Mouse (Mus musculus): ENCODE results near the gene Selplg. TPM values are rescaled to one million over a fixed set of nuclear protein-coding genes. Genes with fewer than 3 reads are reported as not detected.

Selplg gene
- 1,013 TPM for polyA plus RNA-seq (2017; shearing (Covaris generic))

GRCm38 (mm10) chr5:113832490-113832901, at the start of gene Selplg:
Selplg (minus strand) TSS chr5:113832644.

GRCm38 (mm10) chr5:113800280-113800679, 32.2 kb downstream of the Selplg start, which contains the start of gene Tmem119:
Tmem119 (minus strand) TSS chr5:113800516.

DNA sequence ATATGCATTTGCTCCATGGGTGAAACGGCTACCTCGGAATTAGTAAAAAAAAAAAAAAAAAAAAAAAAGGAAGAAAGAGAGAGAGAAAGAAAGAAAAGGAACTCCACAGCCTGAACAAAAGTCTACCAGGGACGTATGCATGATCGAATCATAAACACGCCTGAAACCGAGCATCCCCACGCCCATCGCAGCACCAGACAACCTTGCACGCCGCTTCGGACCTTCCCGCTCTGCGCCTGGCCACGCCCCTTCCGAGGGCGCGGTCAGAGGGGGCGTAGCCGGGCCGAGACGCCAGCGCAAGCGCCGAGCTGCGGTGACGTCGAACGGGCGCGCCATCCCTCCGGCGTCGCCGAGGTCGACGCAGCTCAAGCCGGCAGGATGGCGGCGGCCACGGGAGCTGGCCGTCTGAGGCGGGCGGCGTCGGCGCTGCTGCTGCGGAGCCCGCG, 60.0 kb downstream of the Selplg start, which contains the start of the genes Sart3 and Iscu:
Sart3 (minus strand) TSS at position 61 of the 446 bp plus-strand sequence.
Iscu (plus strand) TSS at position 299 of the 446 bp plus-strand sequence.

Other genes starting within 250 kb of the Selplg start
- not detected for gene Cmklr1, start 182.2 kb downstream of the Selplg start, polyA plus RNA-seq (2017; shearing (Covaris generic))
- not detected for gene 1700069L16Rik, start 107.9 kb downstream of the Selplg start, polyA plus RNA-seq (2017; shearing (Covaris generic))
- 4.3 TPM for gene Ficd, start 96.8 kb downstream of the Selplg start, polyA plus RNA-seq (2017; shearing (Covaris generic))
- 91.9 TPM for gene Sart3, start 60.1 kb downstream of the Selplg start, polyA plus RNA-seq (2017; shearing (Covaris generic))
- gene Iscu, start 59.9 kb downstream of the Selplg start, polyA plus RNA-seq (2017; shearing (Covaris generic)) = 105 TPM
- not detected for gene Tmem119, start 32.1 kb downstream of the Selplg start, polyA plus RNA-seq (2017; shearing (Covaris generic))
- gene Coro1c, start 76.1 kb upstream of the Selplg start, polyA plus RNA-seq (2017; shearing (Covaris generic)) = 101 TPM
- gene Ssh1, start 161.2 kb upstream of the Selplg start, polyA plus RNA-seq (2017; shearing (Covaris generic)) = 20.5 TPM
- not detected for gene Dao, start 171.1 kb upstream of the Selplg start, polyA plus RNA-seq (2017; shearing (Covaris generic))
- 8.1 TPM for gene Usp30, start 232.8 kb upstream of the Selplg start, polyA plus RNA-seq (2017; shearing (Covaris generic))